Mouse (Mus musculus) gonadal fat pad, adult 2 months (tissue): Measurements from ENCODE around the gene Nlrc5. TPM values are rescaled to one million over a fixed set of nuclear protein-coding genes. Genes with fewer than 3 reads are reported as not detected.
"Not testable (repeated sequence)": the region's sequence is repeated elsewhere in the genome, so short reads cannot be mapped to it uniquely, and the experiment has no call there.

ENCODE experiments used
- DNase-seq: peaks from one replicate; pipeline ENCODE4 v3.0.0-alpha.2; 2012; ENCODE audit warnings: low read depth
- polyA plus RNA-seq: library from polyadenylated mRNA; depleted of rRNA; stranded (reverse); fragments of >200 nt; gene quantifications from 2 replicates; pipeline ENCODE4 v1.2.3, GENCODE M21; 2012

The Nlrc5 gene
- polyA plus RNA-seq, 1 experiment = 13.3 TPM

GRCm38 (mm10) chr8:94422270-94422669 lies 11.9 kb upstream of the Nlrc5 start:
- no peak for DNase-seq

- DNase-seq = peak; percentile 31
Observed at GRCm38 (mm10) chr8:94427953-94428352, 6.2 kb upstream of the Nlrc5 start.

- no peak for DNase-seq
Observed at GRCm38 (mm10) chr8:94428420-94428819, 5.7 kb upstream of the Nlrc5 start.

- DNase-seq = no peak
Observed at GRCm38 (mm10) chr8:94429376-94429775, 4.8 kb upstream of the Nlrc5 start.

- no peak for DNase-seq
Observed at GRCm38 (mm10) chr8:94432212-94432611, 1.9 kb upstream of the Nlrc5 start.

- no peak for DNase-seq
Observed at GRCm38 (mm10) chr8:94434958-94435357, 802 bp downstream of the Nlrc5 start.

GRCm38 (mm10) chr8:94435397-94436111 lies 1.4 kb downstream of the Nlrc5 start:
- DNase-seq = no peak

- DNase-seq = no peak
Observed at GRCm38 (mm10) chr8:94436112-94436572, 2.0 kb downstream of the Nlrc5 start.

- DNase-seq = no peak
Observed at GRCm38 (mm10) chr8:94436900-94437299, 2.7 kb downstream of the Nlrc5 start.

- DNase-seq = no peak
Observed at GRCm38 (mm10) chr8:94438659-94439058, 4.5 kb downstream of the Nlrc5 start.

GRCm38 (mm10) chr8:94439691-94440090 lies 5.5 kb downstream of the Nlrc5 start:
- no peak for DNase-seq

GRCm38 (mm10) chr8:94440389-94440788 lies 6.2 kb downstream of the Nlrc5 start:
- DNase-seq = no peak

- DNase-seq = no peak
Observed at GRCm38 (mm10) chr8:94441686-94442085, 7.5 kb downstream of the Nlrc5 start.

- DNase-seq = no peak
Observed at GRCm38 (mm10) chr8:94443153-94443552, 9.0 kb downstream of the Nlrc5 start.

- no peak for DNase-seq
Observed at GRCm38 (mm10) chr8:94444480-94444879, 10.3 kb downstream of the Nlrc5 start.

GRCm38 (mm10) chr8:94447142-94447541 lies 13.0 kb downstream of the Nlrc5 start:
- DNase-seq = no peak

- no peak for DNase-seq
Observed at GRCm38 (mm10) chr8:94447583-94448324, 13.6 kb downstream of the Nlrc5 start.

GRCm38 (mm10) chr8:94452991-94453390 lies 18.8 kb downstream of the Nlrc5 start:
- DNase-seq = not testable (repeated sequence)

GRCm38 (mm10) chr8:94453868-94454488 lies 19.8 kb downstream of the Nlrc5 start:
- DNase-seq = no peak

- DNase-seq = no peak
Observed at GRCm38 (mm10) chr8:94454905-94455304, 20.7 kb downstream of the Nlrc5 start.

- no peak for DNase-seq
Observed at GRCm38 (mm10) chr8:94456071-94456470, 21.9 kb downstream of the Nlrc5 start.

- DNase-seq = no peak
Observed at GRCm38 (mm10) chr8:94458567-94458966, 24.4 kb downstream of the Nlrc5 start.

GRCm38 (mm10) chr8:94469656-94470055 lies 35.5 kb downstream of the Nlrc5 start:
- DNase-seq = no peak
